Mouse (Mus musculus): ENCODE results near the gene Gm33543.

Gene Gm33543

DNA sequence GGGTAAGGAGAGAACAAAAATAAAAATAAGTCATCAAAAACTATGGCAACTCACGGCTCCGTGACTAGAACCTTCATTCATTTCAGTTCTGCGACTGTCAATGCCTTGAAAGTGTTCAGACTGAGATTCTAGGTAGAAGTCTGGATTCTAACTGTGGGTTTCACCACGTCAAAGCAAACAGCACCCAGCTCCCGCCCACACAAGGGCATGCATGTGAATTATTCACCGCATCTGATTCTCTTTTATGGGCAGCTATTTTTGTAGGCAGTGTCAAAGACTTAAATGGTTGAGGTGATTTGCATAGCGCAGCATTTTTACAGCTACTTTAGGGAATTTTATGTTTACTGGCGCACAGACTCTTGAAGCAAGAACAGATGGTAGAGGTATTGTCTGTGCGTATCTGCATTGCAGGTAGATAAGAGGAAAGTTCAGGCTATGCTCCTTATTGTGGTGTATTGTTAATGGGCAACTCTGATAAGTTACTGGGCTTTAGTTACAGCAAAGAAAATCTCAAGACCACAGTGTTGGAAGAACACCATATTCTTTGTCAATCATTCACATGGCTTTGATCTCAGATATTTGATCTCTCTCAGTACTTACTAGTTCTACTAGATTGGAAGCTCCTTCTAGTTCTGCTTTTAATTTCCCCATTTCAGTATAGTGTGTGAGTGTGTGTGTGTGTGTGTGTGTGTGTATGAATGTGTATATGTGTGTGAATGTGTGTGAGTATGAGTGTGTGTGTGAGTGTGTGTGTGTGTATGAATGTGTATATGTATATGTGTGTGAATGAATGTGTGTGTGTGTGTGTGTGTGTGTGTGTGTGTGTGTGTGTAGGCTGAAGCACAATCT lies at the start of gene Gm33543:
Gene Gm33543 (minus strand): TSS at position 142 of the 849 bp plus-strand sequence.
- no peak for DNase-seq (ENCODE audit: low spot score)

- DNase-seq (ENCODE audit: low spot score) = no peak
Observed at GRCm38 (mm10) chr10:95892132-95892531, 49.4 kb upstream of the Gm33543 start.

- no peak for DNase-seq (ENCODE audit: low spot score)
Observed at GRCm38 (mm10) chr10:95891214-95891960, 48.7 kb upstream of the Gm33543 start.

DNA sequence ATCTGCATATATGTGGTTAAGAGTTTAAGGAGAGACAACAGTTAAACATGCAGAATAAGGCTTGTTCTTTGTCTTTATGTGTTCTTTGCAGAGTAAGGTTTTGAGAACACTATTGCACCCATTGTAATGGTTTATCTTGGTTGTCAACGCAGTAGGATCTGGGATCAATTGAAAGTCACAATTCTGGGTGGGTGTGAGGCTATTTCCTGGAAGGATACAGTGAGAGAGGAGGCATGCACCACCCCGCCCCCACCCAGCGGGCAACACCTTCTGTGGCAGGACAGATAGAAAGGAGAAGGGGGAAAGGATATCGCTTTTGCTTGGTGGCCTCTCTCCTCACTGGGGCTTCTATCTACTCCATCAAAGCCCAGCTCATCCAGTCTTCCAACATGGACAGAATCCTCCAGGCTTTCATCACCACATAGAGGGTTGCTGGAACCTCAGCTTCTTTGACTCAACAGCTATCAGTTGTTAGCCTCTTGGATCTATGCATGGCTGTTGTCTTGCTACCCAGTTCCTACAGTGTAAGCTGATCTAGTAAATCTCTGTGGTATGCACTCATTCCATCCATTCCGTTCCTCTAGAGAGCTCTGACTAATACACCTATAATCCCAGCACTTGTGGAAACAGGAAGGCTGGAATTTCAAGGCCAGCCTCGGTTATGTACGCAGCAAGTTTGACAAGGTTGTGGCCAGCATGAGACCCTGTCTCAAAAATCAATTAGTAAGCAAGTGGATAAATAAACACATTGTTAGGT lies 41.2 kb upstream of the Gm33543 start:
- no peak for DNase-seq (ENCODE audit: low spot score)

GRCm38 (mm10) chr10:95882036-95882435 lies 39.3 kb upstream of the Gm33543 start:
- DNase-seq (ENCODE audit: low spot score) = no peak

- no peak for DNase-seq (ENCODE audit: low spot score)
Observed at GRCm38 (mm10) chr10:95879983-95880934, 37.5 kb upstream of the Gm33543 start.

DNA sequence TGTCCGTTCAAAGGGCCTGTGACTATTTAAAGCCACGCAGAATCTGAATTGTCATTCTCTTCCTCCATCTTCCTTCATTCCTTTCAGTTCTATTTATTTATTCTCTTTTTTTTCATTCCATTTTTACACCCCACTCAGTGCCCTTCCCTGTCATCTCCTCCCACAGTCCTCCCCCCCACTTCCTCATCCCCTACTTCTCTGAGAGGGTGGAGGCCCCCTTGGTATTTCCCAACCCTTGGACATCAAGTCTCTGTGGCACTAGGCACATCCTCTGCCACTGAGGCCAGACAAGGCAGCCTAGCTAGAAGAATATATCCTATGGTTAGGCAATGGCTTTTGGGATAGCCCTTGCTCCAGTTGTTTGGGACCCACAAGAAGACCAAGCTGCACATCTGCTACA lies 28.1 kb upstream of the Gm33543 start:
- DNase-seq (ENCODE audit: low spot score) = no peak

DNA sequence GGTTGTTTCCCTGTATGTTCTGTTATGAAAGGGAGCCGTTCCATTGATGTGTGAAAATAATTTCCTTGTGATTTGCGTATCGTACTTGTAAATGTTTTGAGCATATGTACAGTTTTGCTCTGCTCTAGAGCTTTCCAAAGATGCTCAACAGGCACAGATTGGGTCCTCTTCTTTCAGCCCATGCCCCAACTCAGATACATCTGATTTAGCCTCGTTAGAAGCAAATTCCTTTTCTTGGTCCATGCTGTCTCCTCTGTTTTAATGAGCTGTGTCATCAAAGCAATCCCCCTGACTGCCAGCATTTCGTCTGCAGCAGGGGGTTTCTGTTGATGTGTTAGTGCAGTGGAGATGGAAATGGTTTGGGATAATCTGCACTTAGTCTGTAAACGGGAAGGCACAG lies 25.6 kb upstream of the Gm33543 start:
- no peak for DNase-seq (ENCODE audit: low spot score)

DNA sequence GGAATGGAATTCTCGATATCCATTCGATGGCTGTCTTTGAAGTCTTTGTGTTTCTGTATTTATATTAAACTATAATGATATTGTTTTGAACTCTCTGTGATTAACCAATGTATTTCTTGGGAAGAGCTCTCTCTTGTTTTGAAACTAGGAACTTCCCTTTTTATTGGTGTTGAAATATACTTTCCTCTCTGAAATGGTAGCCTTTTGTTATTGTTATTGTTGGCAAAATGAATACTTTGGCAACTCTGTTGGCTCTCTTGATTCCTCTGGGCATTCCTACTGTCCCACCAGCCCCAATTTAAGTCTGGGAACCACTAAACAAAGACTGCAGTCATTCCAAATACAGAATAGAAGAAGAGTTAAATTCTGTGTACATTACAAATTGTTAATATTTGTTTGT lies 24.9 kb upstream of the Gm33543 start:
- no peak for DNase-seq (ENCODE audit: low spot score)

GRCm38 (mm10) chr10:95864349-95865124 lies 21.8 kb upstream of the Gm33543 start:
- DNase-seq (ENCODE audit: low spot score) = no peak

DNA sequence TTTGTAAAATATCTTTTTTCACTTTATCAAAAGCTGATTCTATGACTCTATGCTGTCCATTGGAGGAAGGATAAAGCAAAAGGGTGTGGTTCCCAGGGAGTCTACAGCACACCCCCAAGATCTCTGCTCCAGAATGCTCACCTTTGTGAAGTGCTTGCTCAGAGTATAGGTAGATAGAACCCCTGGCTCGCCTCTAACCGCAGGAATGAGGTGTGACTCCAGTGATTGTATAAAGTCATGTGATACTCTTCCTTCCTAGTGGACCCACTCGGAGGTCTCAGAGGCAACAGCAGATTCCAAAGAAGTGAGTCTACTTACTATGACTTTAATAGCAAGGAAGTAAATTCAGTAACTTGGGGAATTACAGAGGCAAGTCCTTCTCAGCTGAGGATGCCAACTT lies 19.9 kb upstream of the Gm33543 start:
- no peak for DNase-seq (ENCODE audit: low spot score)

- peak; percentile 46 for DNase-seq (ENCODE audit: low spot score)
Observed at GRCm38 (mm10) chr10:95858164-95858563, 15.4 kb upstream of the Gm33543 start.

DNA sequence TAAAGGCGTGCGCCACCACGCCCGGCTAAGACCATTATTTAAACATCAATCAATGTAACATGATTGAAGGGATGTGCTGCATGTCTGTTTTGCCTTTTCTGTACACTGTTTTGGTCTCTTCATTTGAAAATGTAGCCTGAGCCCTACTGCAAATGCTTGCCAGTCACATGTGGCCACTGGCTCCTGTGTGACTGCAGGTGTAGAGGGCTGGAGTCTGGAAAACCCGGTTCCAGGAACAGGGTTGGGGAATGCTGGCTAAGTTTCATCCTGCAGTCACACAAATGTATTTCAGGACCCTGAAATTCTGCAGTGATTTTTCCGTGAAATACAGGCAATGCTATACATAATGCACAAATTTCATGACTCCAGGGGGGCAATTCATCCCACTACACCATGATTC lies 12.7 kb upstream of the Gm33543 start:
- DNase-seq (ENCODE audit: low spot score) = no peak

DNA sequence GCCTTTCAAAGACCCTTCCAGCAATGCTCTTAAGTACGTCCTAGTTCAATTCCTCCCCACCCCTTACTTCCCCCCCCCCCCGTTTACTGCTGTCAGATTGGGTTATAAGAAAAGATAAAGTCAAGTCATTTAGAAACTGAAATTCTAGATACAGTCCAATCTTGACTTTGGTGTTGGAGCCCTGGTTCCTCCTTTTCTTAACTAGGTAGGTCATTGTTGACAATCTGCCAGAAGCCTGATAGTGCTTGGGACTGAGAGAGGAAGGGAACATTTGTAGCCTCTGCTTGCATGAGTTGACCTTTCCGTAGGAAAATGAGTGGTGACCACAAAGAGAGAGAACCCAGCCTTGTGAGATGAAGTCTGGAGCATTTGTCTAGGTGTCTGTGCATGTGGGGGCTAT lies 7.8 kb upstream of the Gm33543 start:
- DNase-seq (ENCODE audit: low spot score) = peak; percentile 42

DNA sequence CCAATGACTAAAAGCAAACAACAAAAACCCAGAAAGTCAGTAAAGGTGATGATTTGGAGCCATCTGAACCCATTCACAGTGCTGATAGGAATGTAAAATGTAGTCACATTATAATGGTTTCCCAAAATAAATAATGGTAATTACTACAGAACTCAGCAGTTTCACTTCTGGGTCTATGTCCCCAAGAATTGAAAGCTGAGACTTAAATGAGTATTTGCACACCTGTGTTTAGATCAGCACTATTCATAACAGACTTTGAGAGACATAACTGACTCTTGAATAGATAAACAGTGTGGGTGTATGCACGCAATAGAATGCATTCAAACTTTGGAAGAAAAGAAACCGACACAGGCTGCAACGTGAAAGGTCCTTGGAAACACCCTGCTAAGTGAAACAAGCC lies 4.0 kb upstream of the Gm33543 start:
- DNase-seq (ENCODE audit: low spot score) = no peak

DNA sequence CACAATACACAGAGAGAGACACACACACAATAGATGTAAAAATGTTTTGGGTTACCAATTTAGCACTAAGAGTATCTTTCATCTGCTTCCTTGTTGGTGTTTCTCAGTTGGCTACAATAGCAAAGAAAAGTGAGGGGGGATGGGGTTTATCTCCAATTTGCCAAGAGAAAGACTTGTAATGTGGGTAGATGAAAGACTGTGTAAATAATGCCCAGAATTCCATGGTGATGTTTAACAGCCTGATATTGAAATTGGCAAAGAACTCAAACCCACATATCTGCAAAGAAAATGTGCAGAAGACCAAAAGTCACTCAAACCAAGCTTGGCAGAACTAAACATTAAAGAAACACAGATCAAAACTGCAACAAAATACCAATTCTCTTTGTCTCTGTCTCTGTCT lies 3.6 kb upstream of the Gm33543 start:
- no peak for DNase-seq (ENCODE audit: low spot score)

DNA sequence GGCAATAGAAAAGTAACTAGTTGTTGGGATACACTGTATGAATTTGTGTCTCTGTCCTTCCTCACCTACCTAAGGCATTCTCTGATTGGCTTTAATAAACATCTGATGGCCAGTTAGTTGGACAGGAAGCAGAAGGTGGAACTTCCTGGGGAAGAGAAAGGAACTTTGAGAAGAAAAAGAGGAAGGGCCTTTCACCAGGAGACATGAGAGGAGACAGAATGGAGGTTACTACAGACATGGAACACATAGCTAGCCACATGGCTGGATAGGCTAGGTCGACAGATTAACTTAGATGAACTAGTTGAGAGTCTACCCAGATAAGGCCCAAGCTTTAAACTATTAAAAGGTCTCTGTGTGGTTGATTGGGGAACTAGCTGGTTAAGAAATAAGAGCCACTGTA lies 1.1 kb upstream of the Gm33543 start:
- DNase-seq (ENCODE audit: low spot score) = no peak

DNA sequence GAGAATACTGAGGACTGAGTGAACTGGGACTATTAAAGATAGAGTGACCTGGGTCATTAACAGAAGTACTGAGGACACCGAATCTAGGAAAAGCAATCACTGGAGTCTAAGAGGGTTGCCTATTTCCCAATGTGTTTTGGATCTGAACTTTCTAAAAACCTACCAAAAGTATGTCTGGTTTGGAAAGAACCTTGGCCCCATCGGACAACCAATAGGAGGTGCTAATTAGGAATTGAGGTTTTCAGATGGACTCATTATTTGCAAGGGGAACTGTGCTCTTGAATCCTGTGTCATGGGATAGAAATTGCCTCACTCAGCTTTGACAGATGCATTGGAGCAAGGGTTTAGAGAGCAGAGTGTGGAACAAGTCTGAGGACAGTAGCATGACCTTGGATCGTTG lies 1.5 kb downstream of the Gm33543 start:
- DNase-seq (ENCODE audit: low spot score) = no peak

GRCm38 (mm10) chr10:95839803-95840202 lies 2.9 kb downstream of the Gm33543 start:
- DNase-seq (ENCODE audit: low spot score) = no peak

DNA sequence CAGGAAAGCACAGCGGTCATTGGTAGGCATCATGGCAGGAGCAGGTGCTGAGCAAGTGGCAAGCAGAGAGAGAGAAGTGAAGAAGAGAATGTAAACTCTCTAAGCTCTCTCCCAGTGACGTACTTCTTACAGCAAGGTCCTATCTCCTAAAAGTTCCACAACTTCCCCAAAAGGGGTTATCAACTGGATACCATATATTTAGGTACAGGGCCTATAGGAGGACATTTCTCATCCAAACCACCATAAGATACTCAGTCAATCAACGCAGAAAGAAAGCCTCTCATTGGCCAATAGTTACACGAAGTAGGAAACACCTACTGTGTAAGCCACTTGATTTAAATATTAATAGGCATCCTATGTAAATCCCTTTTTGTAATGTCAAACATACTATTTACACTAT lies 3.7 kb downstream of the Gm33543 start:
- no peak for DNase-seq (ENCODE audit: low spot score)
